Mouse (Mus musculus) frontal cortex, postnatal 36 days (tissue): Measurements from ENCODE around the gene Tmem104.

ENCODE experiments used
- DNase-seq, 2 experiments: peaks; one replicate each; pipeline ENCODE4 v3.0.0; 2022; ENCODE audit warnings: low spot score in 2 of 2

Gene Tmem104

DNA sequence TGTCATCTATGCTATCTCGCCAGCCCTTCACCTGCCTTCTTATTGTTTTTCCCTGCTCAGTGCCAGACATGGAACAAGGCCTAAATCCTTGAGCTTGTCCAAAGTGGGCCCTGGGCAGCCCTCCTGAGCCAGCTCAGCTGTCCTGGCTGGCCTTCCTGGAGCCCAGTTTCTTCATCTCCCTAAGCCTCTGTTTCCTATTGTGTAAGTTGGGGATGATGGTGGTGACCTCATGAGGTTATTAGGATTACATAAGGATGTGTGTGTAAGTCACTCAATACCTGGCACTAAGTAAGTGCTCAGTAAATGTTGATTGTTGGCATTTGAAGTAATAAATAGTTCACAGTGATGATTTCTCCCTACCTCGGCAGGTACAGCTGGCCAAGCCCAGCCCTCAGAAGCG lies 20.5 kb upstream of the Tmem104 start:
- DNase-seq = no peak

GRCm38 (mm10) chr11:115167631-115168249 lies 19.5 kb upstream of the Tmem104 start:
- no peak for DNase-seq

DNA sequence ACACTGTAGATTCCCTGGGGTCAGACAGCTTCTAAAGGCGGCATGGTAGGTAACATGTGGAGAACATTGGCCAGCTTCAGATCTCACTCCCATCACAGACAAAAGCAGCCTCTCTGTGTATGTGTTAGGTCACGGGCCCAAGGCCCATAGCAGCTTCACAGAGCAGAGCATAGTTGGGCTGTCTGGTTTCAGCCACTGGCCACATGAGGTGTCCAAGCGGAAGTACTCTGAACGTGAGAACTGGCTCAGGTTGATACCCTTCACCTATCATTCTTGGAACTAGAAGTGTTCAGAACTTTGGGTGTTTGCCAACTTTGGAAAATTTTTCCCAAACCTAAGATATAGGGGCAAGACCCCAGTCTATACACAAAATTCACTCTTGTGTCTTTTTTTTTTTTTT lies 17.9 kb upstream of the Tmem104 start:
- DNase-seq = no peak

GRCm38 (mm10) chr11:115171125-115171524 lies 16.2 kb upstream of the Tmem104 start:
- DNase-seq = no peak

- DNase-seq = no peak
Observed at GRCm38 (mm10) chr11:115172825-115173287, 14.4 kb upstream of the Tmem104 start.

DNA sequence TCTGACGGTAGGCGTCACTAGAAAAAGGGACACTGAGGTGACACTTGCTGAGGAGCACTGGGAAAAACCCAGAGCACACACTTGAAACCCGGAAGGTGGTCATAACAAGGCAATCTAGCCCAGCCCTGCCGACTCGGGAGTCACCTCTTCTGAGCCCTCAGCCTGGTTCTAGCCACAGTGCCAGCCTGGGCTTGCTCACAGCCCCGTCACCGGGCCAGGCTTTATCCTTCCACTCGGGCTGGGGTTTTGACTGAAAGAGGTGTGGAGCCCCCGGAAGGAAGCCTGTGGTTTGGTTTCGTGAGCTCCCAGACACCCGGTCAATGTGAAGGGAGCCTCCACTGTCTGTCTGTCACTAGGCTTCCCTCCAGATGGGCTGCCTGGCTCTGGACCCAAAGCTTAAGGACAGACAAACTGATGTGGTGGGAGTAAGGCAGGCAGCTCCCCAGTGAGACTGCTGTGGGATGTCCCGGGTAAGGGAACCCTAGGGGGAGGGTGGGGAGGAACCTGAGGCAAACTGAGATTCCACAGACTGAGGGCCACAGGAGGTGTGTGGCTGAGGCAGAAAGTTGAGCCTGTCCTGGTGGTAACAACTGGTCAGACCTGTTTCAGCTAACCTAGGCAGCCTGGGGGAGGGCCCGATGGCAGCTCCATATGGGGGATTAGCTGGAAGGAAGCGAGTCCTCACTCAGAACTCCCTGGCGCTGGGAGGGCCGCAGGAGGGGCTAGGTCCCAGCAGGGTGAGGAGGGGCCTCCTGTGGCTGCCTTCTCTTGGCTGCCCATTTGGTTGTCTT lies 13.5 kb upstream of the Tmem104 start:
- no peak for DNase-seq

DNA sequence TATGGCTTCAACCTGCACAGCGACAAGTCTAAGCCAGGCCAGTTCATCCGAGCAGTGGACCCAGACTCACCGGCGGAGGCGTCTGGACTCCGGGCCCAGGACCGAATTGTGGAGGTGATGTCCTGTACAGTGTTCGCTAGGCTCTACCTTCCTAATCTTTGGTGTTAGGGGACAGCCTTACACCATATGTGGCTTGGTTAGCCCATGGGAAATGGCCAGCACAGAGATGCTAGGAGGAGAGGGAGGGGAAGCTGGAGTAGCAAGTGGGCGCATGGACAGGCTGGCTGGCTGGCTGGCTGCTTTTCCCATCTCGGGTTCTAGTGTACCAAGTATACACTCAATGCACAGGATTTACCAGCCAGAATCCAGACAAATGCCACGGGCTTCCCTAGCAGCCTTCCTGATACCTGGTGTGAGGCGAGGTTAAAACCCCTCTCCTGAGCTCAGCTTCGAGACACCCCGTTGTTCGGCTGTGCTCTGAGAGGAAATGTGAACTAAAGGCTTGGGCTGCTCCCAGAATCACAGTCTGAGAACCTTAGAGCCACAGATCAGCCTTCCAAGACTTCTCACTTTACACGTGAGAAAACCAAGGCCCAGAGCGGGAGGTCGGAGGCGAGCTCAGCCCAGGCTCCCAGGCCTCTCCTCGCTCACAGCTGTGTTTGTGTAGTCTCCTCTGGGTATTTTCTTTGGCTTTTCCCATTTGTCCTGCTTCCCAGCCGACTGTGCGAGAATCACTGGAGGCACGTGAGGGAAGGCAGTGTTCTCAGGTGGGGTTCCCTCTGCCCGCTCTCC lies 10.7 kb upstream of the Tmem104 start:
- no peak for DNase-seq

GRCm38 (mm10) chr11:115177559-115178195 lies 9.6 kb upstream of the Tmem104 start:
- DNase-seq = no peak

DNA sequence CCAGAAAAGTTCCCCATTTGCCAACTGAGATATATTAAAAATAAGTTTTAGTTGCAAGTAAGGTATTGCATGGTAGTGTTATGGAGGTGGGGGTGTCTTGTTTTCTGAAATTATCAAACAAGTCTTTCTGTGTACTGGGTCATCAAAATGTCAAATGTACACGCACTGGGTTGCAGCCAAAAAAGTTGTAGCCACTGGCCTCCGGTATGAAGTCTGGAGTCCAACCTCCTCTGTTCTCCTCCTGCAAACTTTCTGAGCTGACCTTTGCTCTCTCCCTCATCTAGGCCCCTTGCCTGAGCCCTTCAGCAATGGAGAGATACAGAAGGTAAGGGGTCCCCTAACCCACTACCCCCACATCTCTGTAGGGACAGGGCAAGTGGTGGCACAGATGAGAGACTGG lies 8.5 kb upstream of the Tmem104 start:
- no peak for DNase-seq

DNA sequence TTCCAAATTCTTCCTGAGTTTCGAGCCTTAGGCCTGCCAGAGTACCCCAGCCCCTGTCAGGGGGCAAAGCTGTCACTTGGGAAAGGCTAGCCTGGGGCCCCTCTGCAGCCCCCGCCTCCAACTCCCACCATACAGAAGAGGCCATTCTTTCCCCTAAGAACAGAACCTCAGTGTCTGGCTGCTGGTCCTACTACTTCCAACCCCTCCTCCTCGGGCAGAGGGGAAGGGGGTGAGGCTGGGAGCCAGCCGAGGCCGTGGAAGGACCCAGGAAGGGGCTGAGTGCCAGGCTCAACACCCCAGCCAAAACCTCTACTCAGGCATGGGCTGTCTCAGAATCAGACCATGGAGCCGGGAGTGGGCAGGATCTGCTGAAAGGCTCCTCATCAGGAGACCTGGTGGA lies 8.1 kb upstream of the Tmem104 start:
- DNase-seq = peak; percentile 33 to 40

DNA sequence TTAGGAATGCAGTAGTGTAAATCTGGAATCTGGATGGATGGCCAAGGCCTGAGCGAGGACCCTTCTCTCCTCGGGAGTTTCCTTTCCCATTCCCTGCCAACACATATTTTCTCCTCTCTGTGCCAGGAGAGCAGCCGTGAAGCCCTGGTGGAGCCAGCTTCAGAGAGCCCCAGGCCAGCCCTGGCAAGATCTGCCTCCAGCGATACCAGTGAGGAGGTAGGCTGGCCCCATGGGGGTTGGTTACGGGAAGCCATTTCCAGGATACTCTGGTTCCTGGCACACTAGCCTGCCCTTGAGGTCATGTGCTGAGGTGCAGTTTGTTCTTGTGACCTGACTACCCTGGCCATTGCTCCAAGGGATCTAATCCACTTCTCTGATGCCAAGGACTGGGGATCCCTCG lies 7.4 kb upstream of the Tmem104 start:
- DNase-seq = no peak

DNA sequence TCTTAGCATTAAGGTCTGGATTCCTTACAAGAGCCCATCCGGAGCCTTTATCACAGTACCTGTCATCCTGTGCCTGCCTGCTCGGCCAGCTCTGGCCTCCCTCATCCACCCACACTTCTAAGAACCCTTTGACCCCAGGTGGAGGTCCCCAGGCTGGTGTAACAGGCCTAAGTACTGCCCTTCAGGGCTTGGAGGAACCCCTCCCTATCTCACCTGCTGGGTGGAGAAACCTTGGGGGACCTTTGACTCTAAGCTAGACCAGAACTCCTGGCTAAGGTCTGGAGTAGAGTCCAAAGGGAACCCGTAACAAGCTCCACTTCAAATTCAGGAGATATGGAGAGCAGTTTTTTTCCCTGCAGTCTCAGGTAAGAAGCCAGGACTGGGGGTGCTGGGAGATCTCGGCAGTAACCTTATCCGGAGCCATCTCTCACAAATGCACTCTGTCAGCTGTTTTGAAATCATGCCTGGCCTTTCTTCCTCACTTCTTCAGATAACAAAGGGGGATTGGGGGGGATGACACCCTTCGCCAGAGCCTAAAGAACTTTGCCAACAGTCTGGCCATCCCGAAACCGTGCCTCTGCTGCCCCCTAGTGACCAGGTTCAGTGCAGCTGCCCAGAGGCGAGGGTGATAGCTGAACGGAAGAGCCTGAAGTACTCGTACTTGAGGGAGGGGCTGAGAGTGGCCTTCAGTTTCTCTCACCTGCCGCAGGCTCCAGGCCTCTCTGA lies 5.2 kb upstream of the Tmem104 start:
- DNase-seq = peak; percentile 70 to 72

DNA sequence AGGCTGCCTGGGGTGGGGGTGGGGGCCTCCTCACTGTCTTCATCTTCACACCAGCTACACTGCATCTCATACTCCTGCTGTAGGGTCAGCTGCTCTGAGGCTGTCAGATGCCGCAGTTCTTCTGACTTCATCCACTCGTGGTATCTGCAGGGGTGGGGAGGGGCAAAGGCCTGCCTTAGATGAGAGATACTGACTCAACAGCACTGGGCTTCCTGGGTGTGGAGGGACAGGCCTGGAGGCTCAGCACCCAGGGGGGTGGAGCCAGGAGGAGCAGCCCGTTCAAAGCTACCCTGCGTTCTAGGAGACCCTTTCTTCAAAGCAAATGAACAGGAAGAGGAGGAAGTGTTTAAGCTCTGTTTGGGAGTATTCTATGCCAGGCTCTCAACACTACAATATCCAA lies 2.3 kb upstream of the Tmem104 start:
- DNase-seq = no peak

- DNase-seq = no peak
Observed at GRCm38 (mm10) chr11:115187693-115188092, 406 bp downstream of the Tmem104 start, which contains the start of gene Nat9. TSS of gene Nat9 (minus strand) at chr11:115187859.

- no peak for DNase-seq
Observed at GRCm38 (mm10) chr11:115188539-115189231, 1.4 kb downstream of the Tmem104 start.

DNA sequence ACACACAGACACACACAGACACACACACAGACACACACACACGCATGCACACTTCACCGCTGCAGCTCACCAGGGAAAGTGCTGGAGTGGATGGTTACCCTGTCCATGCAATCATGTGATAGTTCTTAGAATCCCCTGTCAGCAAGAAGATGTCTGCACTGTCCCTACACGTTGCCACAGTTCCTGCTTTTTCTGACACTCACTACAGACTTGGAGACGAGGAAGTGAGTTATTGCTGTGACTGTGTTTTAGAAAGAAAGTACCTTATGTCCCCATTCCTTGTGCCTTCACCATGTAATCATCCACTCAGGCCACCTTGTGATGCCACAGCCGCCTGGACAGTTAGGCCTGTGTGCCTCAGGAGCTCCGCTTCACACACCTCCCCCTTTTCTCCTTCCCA lies 2.0 kb downstream of the Tmem104 start:
- DNase-seq = no peak

- DNase-seq = no peak
Observed at GRCm38 (mm10) chr11:115192180-115192579, 4.9 kb downstream of the Tmem104 start.

GRCm38 (mm10) chr11:115194693-115195092 lies 7.4 kb downstream of the Tmem104 start:
- DNase-seq = no peak

DNA sequence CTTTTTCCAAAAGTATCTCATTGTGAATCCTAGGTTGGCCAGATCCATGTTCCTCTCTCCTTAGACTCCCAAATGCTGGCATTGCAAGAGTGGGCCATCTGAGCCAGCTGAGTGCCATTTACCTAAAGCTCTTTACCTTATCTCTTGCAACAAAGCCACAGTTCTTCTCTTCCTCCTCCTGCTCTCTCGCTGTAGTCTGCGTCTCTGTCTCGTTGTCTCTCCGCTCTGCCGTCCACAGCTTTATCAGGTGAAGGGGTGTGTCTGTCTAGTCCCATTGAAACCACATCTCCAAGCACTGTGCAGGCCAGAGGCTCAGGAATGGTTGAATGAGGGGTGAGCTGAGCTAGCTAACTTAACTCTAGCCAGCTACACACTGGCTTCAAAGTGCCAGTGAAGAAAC lies 8.6 kb downstream of the Tmem104 start:
- DNase-seq = no peak

- DNase-seq = no peak
Observed at GRCm38 (mm10) chr11:115197558-115197957, 10.3 kb downstream of the Tmem104 start.

- no peak for DNase-seq
Observed at GRCm38 (mm10) chr11:115198932-115199384, 11.7 kb downstream of the Tmem104 start.
